Mouse (Mus musculus) liver, postnatal 0 days (tissue): ENCODE results near the gene Shprh.

Source experiments
- CTCF ChIP-seq: sonication (generic); IDR thresholded peaks from 2 replicates; pipeline ENCODE4 v1.5.1; 2016; ENCODE audit warnings: antibody characterized with exemption, low read depth
- EP300 ChIP-seq: IDR thresholded peaks from 2 replicates; pipeline ENCODE4 v1.6.1; 2016; ENCODE audit warnings: antibody characterized with exemption, low read depth, mild to moderate bottlenecking

GRCm38 (mm10) chr10:11212003-11212402, 62.8 kb downstream of the Shprh start:
- peak; percentile 45 for TF ChIP-seq CTCF
- no peak for TF ChIP-seq EP300
